Mouse (Mus musculus) CH12.LX (cell line): ENCODE measurements around the gene Slc4a5.
A peak's percentile ranks its signal among the peaks of the same experiment; 100 is the strongest.

Source experiments
- CHD2 ChIP-seq: IDR thresholded peaks from 2 replicates; pipeline ENCODE4 v1.6.1; 2011; ENCODE audit warnings: low read length, improper control_type of control experiment
- CTCF ChIP-seq, 2 experiments: IDR thresholded peaks in 1 of 2; conservative IDR thresholded peaks in 1 of 2; 2 replicates each; pipeline ENCODE4 v1.5.1; 2011 to 2012; ENCODE audit warnings: low read depth in 2 of 2, low read length in 2 of 2, improper control_type of control experiment in 1 of 2, inconsistent platforms in 1 of 2, mild to moderate bottlenecking in 1 of 2, moderate library complexity in 1 of 2
- EP300 ChIP-seq: IDR thresholded peaks from 2 replicates; pipeline ENCODE4 v1.6.1; 2011; ENCODE audit warnings: low read length, improper control_type of control experiment
- ETS1 ChIP-seq: conservative IDR thresholded peaks from 2 replicates; pipeline ENCODE4 v1.6.1; 2012; ENCODE audit warnings: low read depth, mild to moderate bottlenecking, inconsistent platforms, low read length, improper control_type of control experiment, moderate library complexity
- JUND ChIP-seq: conservative IDR thresholded peaks from 2 replicates; pipeline ENCODE4 v1.6.1; 2011; ENCODE audit warnings: low read depth, low read length, improper control_type of control experiment
- KAT2A ChIP-seq: IDR thresholded peaks from 2 replicates; pipeline ENCODE4 v1.6.1; 2012; ENCODE audit warnings: low read length, improper control_type of control experiment, inconsistent platforms; ENCODE audit not compliant: insufficient replicate concordance
- MAFK ChIP-seq: IDR thresholded peaks from 2 replicates; pipeline ENCODE4 v1.6.1; 2011; ENCODE audit warnings: low read length, improper control_type of control experiment; ENCODE audit not compliant: insufficient replicate concordance
- MAX ChIP-seq: IDR thresholded peaks from 2 replicates; pipeline ENCODE4 v1.6.1; 2011; ENCODE audit warnings: low read length, improper control_type of control experiment
- POLR2A ChIP-seq: IDR thresholded peaks from 2 replicates; pipeline ENCODE4 v1.6.1; 2011; ENCODE audit warnings: low read depth, mild to moderate bottlenecking, improper control_type of control experiment, low read length
- POLR2AphosphoS2 ChIP-seq: IDR thresholded peaks from 2 replicates; pipeline ENCODE4 v1.6.1; 2011; ENCODE audit warnings: low read depth, low read length, improper control_type of control experiment
- SMC3 ChIP-seq: IDR thresholded peaks from 2 replicates; pipeline ENCODE4 v1.6.1; 2011; ENCODE audit warnings: low read depth, low read length, improper control_type of control experiment
- ZKSCAN1 ChIP-seq: IDR thresholded peaks from 2 replicates; pipeline ENCODE4 v1.6.1; 2012; ENCODE audit warnings: low read depth, inconsistent platforms, low read length, improper control_type of control experiment, borderline replicate concordance

GRCm38 (mm10) chr6:83349274-83349958 lies 129.8 kb downstream of the Slc4a5 start:
- TF ChIP-seq ZKSCAN1 (no peak), CTCF (conservative IDR thresholded peaks at IDR 0.05 in 1 of 2, IDR thresholded peaks at IDR 0.05 in 1 of 2; ENCODE audit: low read depth in 2 of 2, low read length in 2 of 2) (peak in 1 of 2 experiments; percentile 82; a peak in 2 of 4 replicates), ETS1 (no peak), MAFK (no peak), POLR2A (peak; percentile 87), EP300 (0 out of 2 replicates have a peak, but pooled peaks have one; percentile 6), MAX (peak; percentile 38; the same call in 1 of the 2 replicates), POLR2AphosphoS2 (peak; percentile 26; the same call in 1 of the 2 replicates), JUND (no peak), SMC3 (peak; percentile 65), KAT2A (peak; percentile 59; the same call in 1 of the 2 replicates), CHD2 (0 out of 2 replicates have a peak, but pooled peaks have one; percentile 7)
